Mouse (Mus musculus) limb, embryonic 11.5 days (tissue): Measurements from ENCODE around the gene Taz. TPM values are rescaled to one million over a fixed set of nuclear protein-coding genes. Genes with fewer than 3 reads are reported as not detected.
A peak's percentile ranks its signal among the peaks of the same experiment; 100 is the strongest.

Experiments
- ATAC-seq: fragments of 200-750 bp; cut with Nextera tagmentation; 2 replicates; pipeline ENCODE4 v1.8.0; 2017; ENCODE audit warnings: low read depth; ENCODE audit not compliant: insufficient number of reproducible peaks, low FRiP score, low TSS enrichment
- DNase-seq: peaks from one replicate; pipeline ENCODE4 v3.0.0-alpha.2; 2015; ENCODE audit warnings: low spot score
- H3K27ac ChIP-seq: fragments of 300-500 bp; sonication (generic); replicated peaks from 2 replicates; pipeline ENCODE4 v1.5.1; 2014; ENCODE audit warnings: low read depth, mild to moderate bottlenecking, low read length
- H3K27me3 ChIP-seq: fragments of 300-500 bp; sonication (generic); 2 replicates; pipeline ENCODE4 v1.6.1; 2014; ENCODE audit warnings: mild to moderate bottlenecking, low read length, mixed read lengths; ENCODE audit not compliant: control insufficient read depth, insufficient read depth
- H3K36me3 ChIP-seq: fragments of 300-500 bp; sonication (generic); 2 replicates; pipeline ENCODE4 v1.6.1; 2014; ENCODE audit warnings: mild to moderate bottlenecking, low read length, moderate library complexity, mixed read lengths; ENCODE audit not compliant: control insufficient read depth, insufficient read depth
- H3K4me1 ChIP-seq: fragments of 300-500 bp; sonication (generic); 2 replicates; pipeline ENCODE4 v1.6.1; 2014; ENCODE audit warnings: low read length, mixed read lengths; ENCODE audit not compliant: control insufficient read depth, insufficient read depth
- H3K4me2 ChIP-seq: fragments of 300-500 bp; sonication (generic); 2 replicates; pipeline ENCODE4 v1.6.1; 2014; ENCODE audit warnings: low read depth, mild to moderate bottlenecking, moderate library complexity; ENCODE audit not compliant: severe bottlenecking
- H3K4me3 ChIP-seq: fragments of 300-500 bp; sonication (generic); 2 replicates; pipeline ENCODE4 v1.5.1; 2014; ENCODE audit warnings: low read depth, low read length
- H3K9ac ChIP-seq: fragments of 300-500 bp; sonication (generic); 2 replicates; pipeline ENCODE4 v1.6.1; 2014; ENCODE audit warnings: mild to moderate bottlenecking, low read length
- H3K9me3 ChIP-seq: fragments of 300-500 bp; sonication (generic); 2 replicates; pipeline ENCODE4 v1.6.1; 2016; ENCODE audit warnings: low read length; ENCODE audit not compliant: control insufficient read depth
- WGBS: fragments of 180-500 bp; shearing (Covaris S2); extraction: QIAGEN DNeasy Blood & Tissue Kit; methylation state at CpG from one replicate; pipeline ENCODE4 v1.1.7; 2014; 5-methylcytosine and 5-hydroxymethylcytosine counted together
- polyA plus RNA-seq: library from polyadenylated mRNA; unstranded; fragments of >200 nt; fragmentation: Nextera tagmentation; extraction: Ambion mirVana; gene quantifications from 2 replicates; pipeline ENCODE4 v1.2.1, GENCODE M21; 2014

Taz gene
- polyA plus RNA-seq, 1 experiment from 2014 or later, result 63.1 TPM

DNA sequence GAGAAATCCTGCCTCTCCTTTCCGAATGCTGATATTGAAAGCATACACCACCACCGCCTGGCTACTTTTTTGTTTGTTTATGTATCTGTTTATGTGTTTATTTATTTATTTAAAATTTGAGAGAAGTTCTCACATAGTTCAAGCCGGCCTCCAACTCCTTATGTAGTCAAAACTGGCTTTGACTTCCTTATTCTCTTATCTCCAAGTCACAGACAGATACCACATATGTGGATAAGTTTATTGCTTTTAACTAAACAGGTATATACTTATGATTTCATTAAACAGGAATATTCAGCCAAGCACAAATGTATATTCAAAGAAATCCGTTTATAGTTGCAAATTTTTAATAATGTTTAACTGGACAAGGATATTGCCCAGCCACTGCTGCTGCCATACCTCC, 11.7 kb downstream of the Taz start:
- no peaks in the 10 kb centered on the region for H3K36me3 ChIP-seq
- no peak overlapping the region for H3K4me3 ChIP-seq
- no peaks in the 10 kb centered on the region for H3K4me1 ChIP-seq
- no peaks in the 10 kb centered on the region for H3K27me3 ChIP-seq
- H3K27ac ChIP-seq, result no peak overlapping the region
- H3K9me3 ChIP-seq, result no peaks in the 10 kb centered on the region
- no peak overlapping the region for H3K9ac ChIP-seq
- WGBS, result 80% methylated on average over 4 of the region's 4 CpGs
- no peak for DNase-seq
- H3K4me2 ChIP-seq, result no peak overlapping the region
- ATAC-seq, result no peak

DNA sequence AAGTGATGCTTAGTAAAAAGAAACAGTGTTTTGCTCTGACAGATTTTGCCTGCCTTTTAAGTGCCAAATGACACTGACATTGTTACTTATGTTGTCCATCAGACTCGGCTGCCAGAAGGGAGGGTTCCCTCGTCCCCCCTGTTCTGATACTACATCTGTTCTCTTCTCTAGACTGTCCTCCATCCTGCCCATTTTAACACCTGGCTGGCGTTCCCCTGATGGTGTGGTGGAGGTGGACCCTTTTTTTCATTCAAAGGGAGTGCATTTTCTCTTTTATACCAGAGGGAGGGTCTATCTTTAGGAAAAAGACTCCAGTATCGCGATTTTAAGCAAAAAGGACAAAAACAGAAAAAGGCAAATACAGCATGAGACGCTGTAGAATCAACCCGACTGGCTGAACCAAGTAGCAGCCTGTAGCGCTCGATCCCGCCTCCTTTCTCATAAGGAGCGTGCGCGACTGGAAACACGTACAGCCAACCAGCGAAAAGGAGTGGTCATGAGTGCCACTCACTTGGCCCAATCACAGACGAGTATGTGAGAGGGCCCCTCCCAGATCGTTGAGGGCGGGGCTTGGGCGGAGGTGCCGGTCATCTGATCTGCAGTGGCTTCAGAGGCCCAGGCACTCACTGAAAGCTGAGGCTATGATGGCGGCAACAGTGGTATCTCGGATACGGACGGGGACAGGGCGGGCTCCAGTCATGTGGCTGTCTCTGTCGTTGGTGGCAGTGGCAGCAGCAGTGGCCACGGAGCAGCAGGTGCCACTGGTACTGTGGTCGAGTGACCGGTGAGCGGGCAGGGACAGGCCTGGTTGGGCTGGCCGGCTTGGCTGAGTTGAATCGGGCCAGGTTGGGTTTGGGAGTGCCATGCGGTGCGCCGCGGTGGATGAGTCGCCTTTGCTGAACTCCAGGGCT, 15.1 kb downstream of the Taz start, which contains the start of gene Atp6ap1:
Gene Atp6ap1 (plus strand): TSS at position 560 of the 911 bp plus-strand sequence.
- peak within 1 kb of the TSS; percentile 59 for H3K4me3 ChIP-seq
- H3K4me2 ChIP-seq, result peak within 1 kb of the TSS; percentile 55
- WGBS, result 17% methylated on average over 36 of the region's 37 CpGs
- ATAC-seq, result peak; percentile 98
- no peaks in the 10 kb centered on the region for H3K27me3 ChIP-seq
- no peaks in the 10 kb centered on the region for H3K36me3 ChIP-seq
- no peaks in the 10 kb centered on the region for H3K9me3 ChIP-seq
- no peaks in the 10 kb centered on the region for H3K4me1 ChIP-seq
- DNase-seq, result peak; percentile 91
- no peak within 1 kb of the TSS for H3K27ac ChIP-seq
- H3K9ac ChIP-seq, result peak within 1 kb of the TSS; percentile 66

GRCm38 (mm10) chrX:74298348-74298747, 16.6 kb downstream of the Taz start:
- Histone ChIP-seq H3K4me1 (no peaks in the 10 kb centered on the region), H3K4me3 (no peak overlapping the region), H3K36me3 (no peaks in the 10 kb centered on the region), H3K27ac (no peak overlapping the region), H3K27me3 (no peaks in the 10 kb centered on the region), H3K4me2 (no peak overlapping the region), H3K9me3 (no peaks in the 10 kb centered on the region), H3K9ac (no peak overlapping the region)
- WGBS, result 85% methylated on average over 1 of the region's 1 CpGs
- no peak for DNase-seq
- no peak for ATAC-seq

DNA sequence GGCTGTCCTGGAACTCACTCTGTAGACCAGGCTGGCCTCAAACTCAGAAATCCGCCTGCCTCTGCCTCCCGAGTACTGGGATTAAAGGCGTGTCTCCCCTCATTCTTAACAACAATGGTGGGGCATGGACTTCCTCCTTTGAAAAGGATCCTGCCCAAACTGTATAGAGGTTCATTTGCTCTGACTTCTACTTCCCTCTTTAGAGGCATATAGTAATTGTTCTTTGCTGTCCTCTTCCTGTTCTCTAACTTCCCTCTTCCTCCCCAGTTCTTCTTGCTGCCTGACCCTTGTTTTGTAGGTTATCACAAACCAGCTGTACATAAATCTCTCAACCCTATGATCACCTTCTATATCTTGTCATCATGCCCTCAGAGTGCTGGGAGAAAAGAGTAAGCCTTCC, 18.0 kb downstream of the Taz start:
- WGBS, result 88% methylated on average over 3 of the region's 3 CpGs
- Histone ChIP-seq H3K4me2 (no peak overlapping the region), H3K9me3 (no peaks in the 10 kb centered on the region), H3K36me3 (no peaks in the 10 kb centered on the region), H3K4me3 (no peak overlapping the region), H3K4me1 (no peaks in the 10 kb centered on the region), H3K27ac (no peak overlapping the region), H3K27me3 (no peaks in the 10 kb centered on the region), H3K9ac (no peak overlapping the region)
- DNase-seq (no peak), ATAC-seq (no peak)

- H3K4me2 ChIP-seq, result peak within 1 kb of the TSS; percentile 74
- DNase-seq, result peak; percentile 84
- H3K27me3 ChIP-seq, result no peaks in the 10 kb centered on the region
- H3K9me3 ChIP-seq, result no peaks in the 10 kb centered on the region
- ATAC-seq, result peak; percentile 76
- 24% methylated on average over 40 of the region's 41 CpGs for WGBS
- peak within 1 kb of the TSS; percentile 63 for H3K9ac ChIP-seq
- no peaks in the 10 kb centered on the region for H3K4me1 ChIP-seq
- peak within 1 kb of the TSS; percentile 68; the same call in 1 of the 2 replicates for H3K27ac ChIP-seq
- 0 out of 2 replicates have a peak, but pooled peaks cover 4% of the 10 kb centered on the region for H3K36me3 ChIP-seq
- peak within 1 kb of the TSS; percentile 54 for H3K4me3 ChIP-seq
Measured at GRCm38 (mm10) chrX:74304867-74305700, 23.4 kb downstream of the Taz start, which contains the start of gene Gdi1. Gdi1 (plus strand) TSS chrX:74304998.

GRCm38 (mm10) chrX:74312540-74313464, 31.1 kb downstream of the Taz start, which contains the start of gene Fam50a:
Fam50a (plus strand) TSS chrX:74313033.
- Histone ChIP-seq H3K9me3 (no peaks in the 10 kb centered on the region), H3K4me3 (peak within 1 kb of the TSS; percentile 49), H3K4me2 (peak within 1 kb of the TSS; percentile 67), H3K27me3 (no peaks in the 10 kb centered on the region), H3K36me3 (0 out of 2 replicates have a peak, but pooled peaks cover 3% of the 10 kb centered on the region), H3K9ac (peak within 1 kb of the TSS; percentile 65), H3K4me1 (no peaks in the 10 kb centered on the region), H3K27ac (no peak within 1 kb of the TSS)
- WGBS, result 30% methylated on average over 51 of the region's 59 CpGs
- ATAC-seq, result peak; percentile 95
- peak; percentile 84 for DNase-seq

- Histone ChIP-seq H3K9me3 (no peaks in the 10 kb centered on the region), H3K36me3 (no peaks in the 10 kb centered on the region; the same call in 1 of the 2 replicates), H3K4me2 (peak within 1 kb of the TSS; percentile 58), H3K27ac (peak within 1 kb of the TSS; percentile 52; the same call in 1 of the 2 replicates), H3K27me3 (no peaks in the 10 kb centered on the region), H3K4me1 (no peaks in the 10 kb centered on the region), H3K4me3 (peak within 1 kb of the TSS; percentile 45), H3K9ac (peak within 1 kb of the TSS; percentile 63)
- DNase-seq (peak; percentile 80), ATAC-seq (peak; percentile 91)
- 14% methylated on average over 18 of the region's 30 CpGs for WGBS
Measured at GRCm38 (mm10) chrX:74328725-74329161, 47.0 kb downstream of the Taz start, which contains the start of gene Plxna3. Plxna3 (plus strand) TSS chrX:74329066.
